Mouse (Mus musculus) lung, postnatal 0 days (tissue): ENCODE results near the gene 3110082I17Rik.
A peak's percentile ranks its signal among the peaks of the same experiment; 100 is the strongest.

Experiments used
- CTCF ChIP-seq: IDR thresholded peaks from 2 replicates; pipeline ENCODE4 v1.5.1; 2016; ENCODE audit warnings: antibody characterized with exemption, mild to moderate bottlenecking
- EP300 ChIP-seq: IDR thresholded peaks from 2 replicates; pipeline ENCODE4 v1.6.1; 2016; ENCODE audit warnings: antibody characterized with exemption, mild to moderate bottlenecking, control low read depth

DNA sequence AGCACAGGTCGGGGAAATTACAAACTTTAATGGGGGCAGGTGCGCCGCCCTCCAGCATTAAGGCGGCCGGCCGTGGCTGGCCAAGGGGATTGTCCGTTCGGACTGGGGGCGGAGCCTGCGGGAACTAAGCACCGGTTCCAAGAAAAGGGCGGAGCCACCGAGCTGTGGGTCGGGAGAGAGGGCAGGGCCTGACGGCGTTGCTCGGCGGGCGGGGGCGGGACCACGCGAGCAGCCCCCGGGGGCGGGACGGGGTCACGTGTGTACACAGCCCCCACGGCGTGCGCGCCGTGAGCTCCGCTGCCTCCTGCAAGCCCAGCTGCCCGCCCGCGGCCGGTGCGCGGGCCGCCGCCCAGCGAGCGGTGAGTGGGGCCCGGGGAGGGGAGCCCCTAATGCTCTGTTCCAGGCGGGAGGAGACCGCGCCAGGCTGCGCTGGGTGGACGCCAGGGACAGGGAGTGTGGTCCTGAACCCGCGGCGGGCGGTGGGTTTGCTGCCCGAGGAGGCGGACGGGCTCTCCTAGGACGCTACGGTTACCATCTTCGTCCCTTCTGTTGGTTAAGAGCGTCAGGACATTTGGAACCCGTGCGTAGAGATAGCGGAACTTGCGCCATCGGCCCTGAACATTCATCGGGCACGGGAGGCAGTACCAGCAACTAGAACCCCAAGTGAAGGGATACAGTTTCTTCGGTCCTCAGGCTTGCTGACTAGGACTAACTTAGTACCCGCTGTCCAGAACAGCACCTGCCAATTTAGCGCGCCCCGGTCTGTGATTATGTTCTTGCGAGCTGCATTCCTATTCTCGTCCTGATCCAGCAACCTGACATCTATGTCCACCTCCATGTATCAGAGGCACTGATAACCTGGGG, 79.7 kb downstream of the 3110082I17Rik start:
- peak; percentile 71 for TF ChIP-seq EP300
- 0 out of 2 replicates have a peak, but pooled peaks have one; percentile 2 for TF ChIP-seq CTCF
